Mouse (Mus musculus): Measurements from ENCODE around the gene Socs1.

Socs1 gene

DNA sequence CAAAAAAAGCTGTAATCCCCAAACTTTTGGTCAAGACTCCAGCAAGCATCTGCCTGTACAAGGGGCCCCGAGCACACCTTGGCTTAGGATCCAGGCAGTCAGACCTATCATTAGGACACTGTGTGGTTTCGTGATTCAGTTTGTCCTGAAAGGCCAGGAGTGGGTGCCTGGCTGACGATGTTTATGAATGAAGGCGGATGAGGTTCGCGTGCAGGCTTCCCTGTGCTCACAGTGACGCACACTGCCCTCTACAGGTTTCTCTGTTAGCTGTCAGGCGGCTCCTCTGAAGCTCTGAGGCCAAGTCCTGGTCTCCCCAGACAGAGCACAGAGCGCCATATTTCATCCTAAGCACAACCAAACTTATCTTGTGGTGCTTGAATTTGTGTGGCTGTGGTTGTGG is 952 bp upstream of the Socs1 start:
- peak; percentile 83 for DNase-seq

DNA sequence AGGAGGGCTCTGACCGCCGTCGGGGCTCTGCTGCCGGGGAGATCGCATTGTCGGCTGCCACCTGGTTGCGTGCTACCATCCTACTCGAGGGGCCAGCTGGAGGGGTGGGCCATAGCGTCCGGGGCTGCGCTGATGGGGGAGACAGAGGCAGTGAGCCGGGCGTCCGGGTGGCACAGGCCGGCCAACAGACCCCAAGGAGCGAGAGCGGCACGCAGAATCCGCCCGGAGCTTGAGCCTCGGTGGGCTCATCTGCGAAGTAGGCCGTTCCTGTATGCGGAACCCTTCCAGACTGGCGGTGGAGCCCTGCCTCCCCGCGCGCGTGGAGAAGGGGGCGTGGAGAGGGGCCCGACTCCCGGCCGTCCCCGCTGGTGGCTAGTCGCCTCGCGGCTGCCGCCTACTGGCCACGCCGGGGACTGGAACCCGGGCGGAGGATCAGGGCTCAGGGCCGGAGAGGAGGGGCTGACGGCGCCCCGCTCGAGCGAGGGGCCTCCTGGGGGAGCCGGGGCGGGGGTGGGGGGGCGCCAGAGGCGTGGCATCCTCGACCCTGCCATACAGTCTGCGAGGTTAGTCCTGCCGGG is 454 bp downstream of the Socs1 start:
- DNase-seq: peak; percentile 86

DNA sequence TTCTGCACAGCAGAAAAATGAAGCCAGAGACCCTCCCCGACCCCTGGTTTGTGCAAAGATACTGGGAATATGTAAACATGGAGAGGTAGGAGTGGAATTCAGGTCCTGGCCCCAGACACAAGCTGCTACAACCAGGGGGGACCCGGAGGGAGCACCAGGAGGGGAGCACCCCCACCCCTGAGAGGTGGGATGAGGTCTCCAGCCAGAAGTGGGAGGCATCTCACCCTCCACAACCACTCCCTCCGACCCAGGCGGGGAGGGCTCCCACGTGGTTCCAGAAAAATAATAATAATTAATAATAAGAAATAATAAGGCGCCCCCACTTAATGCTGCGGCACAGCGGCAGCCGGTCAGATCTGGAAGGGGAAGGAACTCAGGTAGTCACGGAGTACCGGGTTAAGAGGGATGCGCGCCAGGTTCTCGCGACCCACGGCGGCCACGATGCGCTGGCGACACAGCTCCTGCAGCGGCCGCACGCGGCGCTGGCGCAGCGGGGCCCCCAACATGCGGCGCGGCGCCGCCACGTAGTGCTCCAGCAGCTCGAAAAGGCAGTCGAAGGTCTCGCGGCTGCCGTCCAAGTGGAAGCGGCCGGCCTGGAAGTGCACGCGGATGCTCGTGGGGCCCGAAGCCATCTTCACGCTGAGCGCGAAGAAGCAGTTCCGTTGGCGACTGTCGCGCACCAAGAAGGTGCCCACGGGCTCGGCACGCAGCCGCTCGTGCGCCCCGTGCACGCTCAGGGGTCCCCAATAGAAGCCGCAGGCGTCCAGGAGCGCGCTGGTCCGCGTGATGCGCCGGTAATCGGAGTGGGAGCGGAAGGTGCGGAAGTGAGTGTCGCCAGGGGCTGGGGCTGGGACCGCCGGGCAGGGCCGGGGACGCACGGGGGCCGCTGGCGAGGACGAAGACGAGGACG is 1.2 kb downstream of the Socs1 start:
- DNase-seq: peak; percentile 35

DNA sequence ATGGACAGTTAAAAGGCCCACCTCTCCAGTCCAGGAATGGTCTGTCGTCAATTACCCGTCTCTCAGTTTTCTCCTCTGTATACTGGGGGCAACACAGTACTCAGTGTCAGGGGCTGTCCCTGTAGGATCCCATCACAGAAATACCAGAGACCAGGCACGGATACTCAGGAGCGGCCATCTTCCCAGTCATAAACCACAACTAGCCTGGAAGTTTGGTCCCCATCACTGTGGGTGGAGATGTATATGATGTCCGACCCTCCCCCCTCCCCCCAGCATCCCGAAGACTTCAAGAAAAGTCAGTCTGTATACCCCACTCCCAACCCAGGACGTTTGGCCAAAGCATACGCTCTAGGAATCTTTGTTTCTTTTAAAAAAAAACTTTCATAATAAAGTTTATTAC is 1.9 kb downstream of the Socs1 start:
- no peak for DNase-seq

- DNase-seq: no peak
Measured at GRCm38 (mm10) chr16:10783152-10783434, 2.2 kb downstream of the Socs1 start.

DNA sequence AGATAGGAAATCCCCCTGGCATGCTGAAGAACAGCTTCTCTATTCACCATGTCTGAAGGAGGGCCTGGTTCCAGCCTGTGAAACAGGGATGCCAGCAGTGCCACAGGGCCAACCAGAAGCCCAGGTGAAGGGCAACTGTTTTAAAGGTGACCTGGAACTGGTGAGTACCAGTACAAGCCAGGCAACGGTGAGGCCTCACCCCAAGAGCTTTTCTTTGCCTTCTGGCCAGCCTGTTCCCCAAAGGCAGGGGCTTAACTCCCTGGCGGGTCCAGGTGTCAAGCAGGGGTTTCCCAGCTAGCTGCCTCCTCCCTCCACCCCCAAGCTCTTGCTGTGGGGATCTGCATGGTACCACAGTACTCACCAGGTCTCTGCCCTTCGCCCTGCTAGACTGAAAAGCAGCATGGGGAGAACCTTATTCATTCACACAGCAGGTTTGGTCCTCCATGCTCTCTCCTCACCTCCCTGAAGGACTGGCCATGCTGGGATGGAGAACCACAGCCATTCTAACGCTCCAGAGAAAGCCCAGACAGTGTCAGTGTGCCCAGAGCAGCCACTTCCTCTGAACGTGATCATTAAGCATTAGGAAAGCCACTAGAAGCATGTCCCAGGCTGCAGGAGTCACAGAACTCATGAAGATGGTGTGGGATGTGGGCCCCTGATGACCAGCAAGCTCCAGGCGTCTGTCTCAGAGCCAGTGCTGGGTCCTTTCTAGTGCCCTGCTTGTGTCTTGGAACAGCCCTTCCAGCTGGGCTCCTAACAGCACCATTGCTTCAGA is 2.8 kb downstream of the Socs1 start:
- no peak for DNase-seq

- DNase-seq: no peak
Measured at GRCm38 (mm10) chr16:10781862-10782371, 3.4 kb downstream of the Socs1 start.

DNA sequence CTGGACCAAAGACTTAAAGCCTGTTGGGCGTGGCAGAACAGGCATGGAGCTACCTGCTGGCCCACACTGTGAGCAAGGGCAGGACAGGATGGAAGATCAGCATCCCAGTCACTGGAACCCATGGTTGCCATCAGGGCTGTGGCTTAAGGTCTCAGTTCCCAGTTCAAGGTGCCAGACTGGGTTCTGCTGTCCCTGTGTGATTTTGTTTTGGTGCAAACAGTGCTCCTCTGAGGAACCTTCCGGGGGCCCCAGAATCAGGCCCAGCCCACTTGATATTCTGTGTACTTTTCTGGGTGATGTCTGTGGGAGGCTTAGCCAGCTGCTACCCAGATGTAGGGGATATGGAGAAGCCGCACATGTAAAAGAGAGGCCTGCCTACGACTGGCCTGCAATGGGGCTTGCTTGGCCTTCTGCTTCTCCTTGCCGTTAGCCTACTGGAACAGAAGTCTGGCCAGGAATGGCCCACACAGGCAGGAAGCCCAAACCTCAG is 4.7 kb downstream of the Socs1 start:
- DNase-seq: no peak

DNA sequence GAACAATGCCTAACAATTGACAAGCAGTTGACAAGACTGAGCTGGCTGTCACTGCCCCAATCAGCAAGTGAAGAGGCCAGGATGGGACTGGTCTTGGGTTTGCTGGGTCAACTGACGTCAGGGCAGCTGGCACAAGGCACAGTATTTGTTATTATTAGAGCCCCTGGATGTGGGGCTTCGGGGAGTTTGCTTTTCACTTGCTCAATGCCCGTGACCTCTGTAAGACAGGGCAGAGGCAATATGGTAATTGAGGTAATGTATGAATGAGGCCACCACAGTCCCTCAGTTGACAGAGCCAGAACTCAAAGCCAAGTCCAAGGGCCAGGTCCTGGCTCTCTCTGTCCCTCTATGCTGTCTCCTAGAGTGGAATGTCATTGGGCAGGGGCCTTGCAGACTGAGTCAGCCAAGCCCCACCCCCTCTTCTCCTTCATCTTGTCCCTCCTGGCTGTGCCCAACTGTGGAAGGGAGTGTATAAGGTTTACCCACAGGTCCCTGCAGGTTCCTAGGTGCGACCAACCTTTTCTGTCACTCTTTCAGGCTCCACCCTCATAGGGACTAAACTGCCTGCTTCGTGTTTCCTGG is 7.7 kb downstream of the Socs1 start:
- no peak for DNase-seq

DNA sequence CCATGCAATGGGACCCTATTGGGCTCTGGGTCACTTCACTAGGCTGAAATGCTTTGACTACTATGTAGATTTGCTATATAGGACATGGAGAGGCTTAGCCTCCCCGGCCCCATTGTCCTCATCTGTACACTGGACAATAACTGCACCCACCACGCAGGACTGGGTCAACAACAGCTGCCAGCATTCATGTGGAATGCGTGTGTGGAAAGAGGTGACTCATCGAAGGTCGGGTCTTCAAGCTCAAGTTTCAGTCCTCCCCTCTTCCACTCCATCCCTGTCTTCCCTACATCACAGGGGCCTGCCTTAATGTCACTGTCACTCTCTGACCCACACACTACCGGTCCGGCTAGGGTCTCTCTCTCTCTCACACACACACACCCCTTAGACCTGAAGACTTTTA is 9.0 kb downstream of the Socs1 start:
- DNase-seq: no peak

- no peak for DNase-seq
Measured at GRCm38 (mm10) chr16:10774726-10775125, 10.6 kb downstream of the Socs1 start.

DNA sequence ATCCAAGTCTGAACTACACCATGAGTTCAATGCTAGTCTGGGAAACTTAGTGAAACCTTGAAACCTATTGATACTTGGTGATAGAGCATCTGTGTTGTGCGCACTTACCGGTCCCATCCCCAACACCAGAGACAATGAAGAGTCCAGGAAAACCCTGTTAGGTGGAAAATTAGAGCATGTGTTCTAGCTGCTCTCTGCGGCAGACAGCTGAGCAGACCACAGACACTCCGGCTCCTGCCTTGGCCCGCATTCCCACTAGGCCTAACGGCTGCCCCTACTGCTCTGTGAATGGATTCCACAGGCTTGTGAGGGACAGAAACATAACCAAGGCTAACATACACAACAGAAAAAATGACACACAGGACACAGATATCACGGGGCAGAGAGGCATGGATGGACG is 11.8 kb downstream of the Socs1 start:
- no peak for DNase-seq

GRCm38 (mm10) chr16:10771769-10772510 is 13.4 kb downstream of the Socs1 start:
- DNase-seq: no peak

DNA sequence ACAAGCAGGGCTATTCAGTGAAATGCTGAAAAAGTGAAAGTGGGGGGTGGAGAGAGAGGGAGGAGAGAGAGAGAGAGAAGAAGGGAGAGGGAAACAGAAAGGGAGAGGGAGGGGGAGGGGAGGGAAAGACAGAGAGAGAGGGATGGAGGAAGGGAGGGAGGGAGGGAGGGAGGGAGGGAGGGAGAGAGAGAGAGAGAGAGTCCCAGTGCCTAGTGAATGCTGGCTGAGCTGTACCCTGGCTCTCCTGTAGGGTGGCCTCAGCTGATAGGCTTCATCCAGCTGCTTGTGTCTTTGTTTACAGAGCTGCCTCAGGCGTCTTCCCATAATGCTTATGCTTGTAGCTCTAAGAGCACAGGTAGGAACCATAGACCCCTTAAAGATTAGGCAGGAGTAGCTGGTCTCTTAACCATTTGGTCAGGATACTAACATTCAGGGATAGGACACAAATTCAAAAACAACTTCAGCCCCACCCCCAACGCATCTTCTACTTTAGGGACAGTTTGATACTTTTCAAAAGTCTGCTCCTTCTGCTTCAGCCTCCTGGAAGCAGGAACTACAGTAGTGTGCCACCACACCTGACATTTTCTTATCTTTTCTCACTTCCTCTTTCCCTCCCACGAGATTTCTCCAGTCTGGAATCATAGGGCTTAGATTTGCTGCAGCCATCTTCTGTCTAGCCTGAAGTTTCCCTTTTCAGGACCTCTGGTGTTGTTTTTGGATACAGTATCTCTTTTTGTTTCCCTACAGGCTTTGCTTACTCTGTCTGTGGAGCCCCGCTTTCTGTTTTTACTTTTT is 14.6 kb downstream of the Socs1 start:
- no peak for DNase-seq

DNA sequence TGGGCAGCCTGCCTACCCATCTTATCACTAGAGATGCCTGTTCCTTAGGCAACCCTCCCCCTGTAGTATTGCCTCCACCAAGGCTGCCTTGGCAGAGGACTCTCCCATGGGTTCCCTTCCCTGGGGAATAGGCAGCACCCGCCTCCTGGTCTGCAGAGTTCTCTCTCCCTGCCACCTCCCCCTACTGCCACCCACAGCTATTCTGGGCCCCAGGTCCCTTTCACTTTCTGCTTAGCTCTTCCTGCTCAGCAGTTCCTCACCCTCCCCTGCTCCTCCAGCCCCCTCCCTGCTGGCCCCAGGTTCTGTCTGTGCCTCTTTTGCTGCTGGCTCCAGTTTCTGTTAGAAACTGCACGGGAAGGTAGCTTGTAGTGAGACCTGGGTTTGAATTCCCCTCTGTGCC is 15.7 kb downstream of the Socs1 start:
- no peak for DNase-seq

- DNase-seq: no peak
Measured at GRCm38 (mm10) chr16:10768821-10769220, 16.5 kb downstream of the Socs1 start.

GRCm38 (mm10) chr16:10767158-10767557 is 18.2 kb downstream of the Socs1 start:
- DNase-seq: peak; percentile 69

DNA sequence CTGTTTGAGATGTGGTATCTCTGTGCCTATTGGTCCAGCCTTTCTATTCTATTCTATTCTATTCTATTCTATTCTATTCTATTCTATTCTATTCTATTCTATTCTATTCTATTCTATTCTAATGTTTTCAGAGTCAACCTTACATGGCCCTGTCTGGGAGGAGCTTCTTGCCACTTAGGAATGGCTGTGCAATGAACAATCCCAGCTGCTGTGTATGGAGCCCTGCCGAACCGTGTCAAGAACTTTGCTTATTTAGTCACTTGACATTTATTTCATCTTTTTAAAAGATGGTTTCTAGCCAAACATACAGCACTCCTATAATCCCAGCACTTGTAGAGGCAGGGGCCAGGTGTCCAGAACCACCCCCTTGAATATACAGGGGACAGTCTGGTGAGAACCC is 21.0 kb downstream of the Socs1 start:
- DNase-seq: no peak

DNA sequence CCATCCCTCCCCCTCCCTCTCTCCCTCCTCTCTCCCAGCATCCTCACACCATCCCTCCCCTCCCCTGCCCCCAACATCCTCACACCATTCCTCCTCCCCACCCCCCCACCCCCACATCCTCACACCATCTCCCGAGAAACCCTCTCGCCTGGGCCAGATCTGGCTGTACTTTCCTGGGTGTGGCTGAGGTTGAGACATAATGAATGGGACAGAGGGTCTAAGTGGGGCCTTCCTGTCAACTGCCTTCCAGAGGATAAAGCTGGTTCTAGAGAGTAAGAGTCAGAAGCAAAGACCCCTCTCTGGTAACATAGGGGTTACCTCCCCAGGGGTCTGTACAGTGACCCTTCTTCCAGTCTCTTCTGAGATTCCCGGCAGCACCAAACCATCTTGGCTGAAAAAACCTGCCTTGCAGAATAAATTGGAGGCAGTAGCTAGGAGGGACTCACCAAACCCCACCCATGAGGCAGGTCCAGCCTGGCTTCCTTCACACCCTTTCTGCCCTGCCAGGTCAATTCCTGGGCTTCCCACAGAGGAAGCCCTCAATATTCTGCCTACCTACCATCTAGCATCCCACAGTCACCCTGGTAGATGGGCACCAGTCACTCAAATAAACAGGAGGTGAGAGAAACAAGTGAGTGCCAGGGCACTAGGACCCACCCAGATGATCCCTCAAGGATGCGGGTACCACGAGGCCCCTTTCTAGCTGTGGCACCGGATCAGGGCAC is 21.6 kb downstream of the Socs1 start:
- DNase-seq: no peak

DNA sequence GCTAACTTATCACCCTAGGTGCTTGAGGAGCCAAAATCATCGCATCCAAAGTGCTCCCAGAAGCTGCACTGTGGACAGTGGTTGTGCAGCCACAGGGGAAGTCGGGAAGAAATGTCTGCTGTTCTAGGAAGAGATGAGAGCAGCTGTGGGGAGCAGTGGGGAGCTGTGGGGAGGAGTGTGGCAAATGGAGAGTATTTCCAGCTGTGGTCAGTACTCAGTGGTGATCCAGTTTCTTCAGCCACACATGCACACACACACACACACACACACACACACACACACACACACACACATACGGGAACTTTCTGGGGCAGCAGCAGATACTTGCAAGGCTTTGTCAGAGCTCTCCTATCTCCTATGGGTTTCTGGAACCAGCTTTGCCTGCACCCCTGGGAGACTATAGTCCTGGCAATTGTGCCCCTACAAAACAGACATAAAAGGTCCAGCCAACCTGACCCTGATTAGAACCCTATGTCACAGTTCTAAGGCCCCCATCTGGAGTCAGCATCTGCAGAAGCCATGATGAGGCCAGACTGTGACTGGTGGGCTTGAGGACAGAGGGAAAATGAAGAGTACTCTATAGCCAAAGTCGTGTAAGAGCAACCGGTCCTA is 22.7 kb downstream of the Socs1 start:
- no peak for DNase-seq

GRCm38 (mm10) chr16:10761182-10761581 is 24.2 kb downstream of the Socs1 start:
- no peak for DNase-seq

Data from cerebellum, adult 8-10 months (tissue).